Mouse (Mus musculus): ENCODE data around the gene Mecom. TPM values are rescaled to one million over a fixed set of nuclear protein-coding genes. Genes with fewer than 3 reads are reported as not detected.

Mecom gene
- polyA plus RNA-seq, 1 experiment = 0.19 TPM

- Histone ChIP-seq H3K4me3 (ENCODE audit: control insufficient read depth, low read depth, low read length) (no peak overlapping the region; the same call in none of the 2 replicates), H3K4me1 (ENCODE audit: control insufficient read depth, insufficient read depth, low read length) (peaks cover 22% of the 10 kb centered on the region), H3K27ac (ENCODE audit: control insufficient read depth, insufficient read depth, low read depth, low read length) (no peak overlapping the region), H3K36me3 (ENCODE audit: control insufficient read depth, insufficient read depth, low read length) (no peaks in the 10 kb centered on the region), H3K27me3 (ENCODE audit: control insufficient read depth, insufficient read depth, low read length) (peaks cover 9% of the 10 kb centered on the region)
- no peak for TF ChIP-seq CTCF (IDR thresholded peaks at IDR 0.05; ENCODE audit: control insufficient read depth, insufficient read depth, insufficient replicate concordance, low read depth, low read length)
- no peak for TF ChIP-seq POLR2A (IDR thresholded peaks at IDR 0.05; ENCODE audit: control insufficient read depth, low read depth, low read length)
Measured at GRCm38 (mm10) chr3:30508930-30509910, 38.6 kb downstream of the Mecom start.

- H3K27ac ChIP-seq (ENCODE audit: control insufficient read depth, insufficient read depth, low read depth, low read length) = no peak overlapping the region
- H3K4me3 ChIP-seq (ENCODE audit: control insufficient read depth, low read depth, low read length) = peak overlapping the region; percentile 12
- peaks cover 21% of the 10 kb centered on the region for H3K4me1 ChIP-seq (ENCODE audit: control insufficient read depth, insufficient read depth, low read length)
- 0 out of 2 replicates have a peak, but pooled peaks have one; percentile 9 for TF ChIP-seq CTCF (IDR thresholded peaks at IDR 0.05; ENCODE audit: control insufficient read depth, insufficient read depth, insufficient replicate concordance, low read depth, low read length)
- TF ChIP-seq POLR2A (IDR thresholded peaks at IDR 0.05; ENCODE audit: control insufficient read depth, low read depth, low read length) = no peak
- peaks cover 9% of the 10 kb centered on the region for H3K27me3 ChIP-seq (ENCODE audit: control insufficient read depth, insufficient read depth, low read length)
- H3K36me3 ChIP-seq (ENCODE audit: control insufficient read depth, insufficient read depth, low read length) = no peaks in the 10 kb centered on the region
Measured at GRCm38 (mm10) chr3:30508296-30508929, 39.4 kb downstream of the Mecom start.

DNA sequence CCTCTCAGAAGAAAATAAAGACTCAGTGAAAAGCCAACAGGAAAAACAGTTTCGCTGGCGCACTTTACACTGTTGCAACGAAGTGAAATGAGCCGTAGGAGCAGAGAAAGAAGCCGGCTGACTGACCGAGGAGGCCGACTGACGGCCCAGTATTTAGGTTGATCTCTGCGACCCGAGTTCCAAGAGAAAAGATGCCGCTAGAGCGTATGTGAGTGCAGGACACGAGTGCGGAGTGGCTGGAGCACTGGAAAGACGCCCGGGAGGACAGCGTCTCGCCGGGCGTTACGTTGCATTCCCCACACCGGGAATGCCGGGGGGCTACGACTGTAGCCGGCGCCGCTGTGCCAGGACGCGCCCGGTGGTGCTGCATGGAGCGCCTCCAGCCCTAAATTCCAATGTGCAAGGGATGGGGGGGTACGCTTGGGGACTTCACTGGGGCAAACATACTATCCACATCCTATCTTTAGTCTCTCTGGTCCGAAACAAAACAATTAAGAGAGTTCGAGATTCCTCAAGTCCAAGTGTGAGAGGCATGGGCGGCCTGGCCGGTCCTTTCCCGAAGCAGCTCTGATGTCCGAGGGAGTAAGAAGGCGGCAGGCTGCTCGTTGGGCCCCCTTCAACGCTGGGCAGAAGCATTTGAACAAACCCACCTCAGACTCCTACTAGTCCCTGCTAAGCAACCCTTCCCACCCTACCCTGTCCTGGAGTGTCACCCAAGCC is 40.1 kb downstream of the Mecom start:
- Histone ChIP-seq H3K27ac (ENCODE audit: control insufficient read depth, insufficient read depth, low read depth, low read length) (no peak overlapping the region), H3K4me1 (ENCODE audit: control insufficient read depth, insufficient read depth, low read length) (peaks cover 21% of the 10 kb centered on the region), H3K27me3 (ENCODE audit: control insufficient read depth, insufficient read depth, low read length) (peaks cover 9% of the 10 kb centered on the region), H3K36me3 (ENCODE audit: control insufficient read depth, insufficient read depth, low read length) (no peaks in the 10 kb centered on the region), H3K4me3 (ENCODE audit: control insufficient read depth, low read depth, low read length) (peak overlapping the region; percentile 12)
- TF ChIP-seq POLR2A (IDR thresholded peaks at IDR 0.05; ENCODE audit: control insufficient read depth, low read depth, low read length) = no peak
- no peak for TF ChIP-seq CTCF (IDR thresholded peaks at IDR 0.05; ENCODE audit: control insufficient read depth, insufficient read depth, insufficient replicate concordance, low read depth, low read length)

GRCm38 (mm10) chr3:30507028-30507575 is 40.7 kb downstream of the Mecom start:
- TF ChIP-seq CTCF (IDR thresholded peaks at IDR 0.05; ENCODE audit: control insufficient read depth, insufficient read depth, insufficient replicate concordance, low read depth, low read length) (no peak), POLR2A (IDR thresholded peaks at IDR 0.05; ENCODE audit: control insufficient read depth, low read depth, low read length) (no peak)
- Histone ChIP-seq H3K27ac (ENCODE audit: control insufficient read depth, insufficient read depth, low read depth, low read length) (no peak overlapping the region), H3K27me3 (ENCODE audit: control insufficient read depth, insufficient read depth, low read length) (peaks cover 9% of the 10 kb centered on the region), H3K4me1 (ENCODE audit: control insufficient read depth, insufficient read depth, low read length) (peaks cover 21% of the 10 kb centered on the region), H3K4me3 (ENCODE audit: control insufficient read depth, low read depth, low read length) (peak overlapping the region; percentile 7; the same call in 1 of the 2 replicates), H3K36me3 (ENCODE audit: control insufficient read depth, insufficient read depth, low read length) (no peaks in the 10 kb centered on the region)

GRCm38 (mm10) chr3:30506329-30507027 is 41.3 kb downstream of the Mecom start:
- Histone ChIP-seq H3K36me3 (ENCODE audit: control insufficient read depth, insufficient read depth, low read length) (no peaks in the 10 kb centered on the region), H3K4me1 (ENCODE audit: control insufficient read depth, insufficient read depth, low read length) (peaks cover 21% of the 10 kb centered on the region), H3K4me3 (ENCODE audit: control insufficient read depth, low read depth, low read length) (no peak overlapping the region), H3K27me3 (ENCODE audit: control insufficient read depth, insufficient read depth, low read length) (peaks cover 9% of the 10 kb centered on the region), H3K27ac (ENCODE audit: control insufficient read depth, insufficient read depth, low read depth, low read length) (no peak overlapping the region)
- TF ChIP-seq CTCF (IDR thresholded peaks at IDR 0.05; ENCODE audit: control insufficient read depth, insufficient read depth, insufficient replicate concordance, low read depth, low read length) (no peak), POLR2A (IDR thresholded peaks at IDR 0.05; ENCODE audit: control insufficient read depth, low read depth, low read length) (no peak)

- Histone ChIP-seq H3K27ac (ENCODE audit: control insufficient read depth, insufficient read depth, low read depth, low read length) (no peak overlapping the region), H3K27me3 (ENCODE audit: control insufficient read depth, insufficient read depth, low read length) (peaks cover 9% of the 10 kb centered on the region), H3K4me1 (ENCODE audit: control insufficient read depth, insufficient read depth, low read length) (peaks cover 21% of the 10 kb centered on the region), H3K36me3 (ENCODE audit: control insufficient read depth, insufficient read depth, low read length) (no peaks in the 10 kb centered on the region), H3K4me3 (ENCODE audit: control insufficient read depth, low read depth, low read length) (no peak overlapping the region)
- TF ChIP-seq POLR2A (IDR thresholded peaks at IDR 0.05; ENCODE audit: control insufficient read depth, low read depth, low read length) (no peak), CTCF (IDR thresholded peaks at IDR 0.05; ENCODE audit: control insufficient read depth, insufficient read depth, insufficient replicate concordance, low read depth, low read length) (no peak)
Measured at GRCm38 (mm10) chr3:30505741-30506251, 42.0 kb downstream of the Mecom start.
